9 mouse cellular contexts compared by ENCODE assay signal in the genomic region with DNA sequence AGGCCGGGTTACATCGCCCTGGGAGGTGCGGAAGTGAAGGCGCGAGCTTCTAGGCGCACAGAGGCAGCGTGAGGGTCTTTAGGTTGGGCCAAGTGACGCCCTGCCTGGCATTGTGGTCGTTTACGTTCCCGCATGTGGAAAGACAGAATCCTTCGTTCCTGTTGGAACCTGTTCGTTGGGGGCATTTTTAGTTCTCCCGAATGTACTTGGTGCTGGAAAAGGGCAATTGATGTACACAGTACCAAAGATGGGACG. TPM values are rescaled to one million over a fixed set of nuclear protein-coding genes. Genes with fewer than 3 reads are reported as not detected.
A peak's percentile ranks its signal among the peaks of the same experiment; 100 is the strongest.
DNase-seq lines count a peak whose midpoint lies in the region; ATAC-seq lines count a peak whose summit lies in the region.
"Had no signal": no experiment of that assay in that cellular context is flagged by ENCODE, and none has a peak within 500 bp of the region (broad histone marks: within the 10 kb centered on the region; RNA-seq: fewer than 3 reads in every experiment).

No protein-coding gene starts in this region.

- WGBS in kidney, embryonic 14.5 days = 0% methylated on average over 15 of the region's 15 CpGs
- WGBS in hindbrain, embryonic 15.5 days = under 1% methylated on average over 15 of the region's 15 CpGs
- WGBS in midbrain, embryonic 15.5 days = under 1% methylated on average over 15 of the region's 15 CpGs

- no peak for ATAC-seq in kidney, embryonic 14.5 days (ENCODE audit: low FRiP score, low TSS enrichment)
- ATAC-seq in hindbrain, embryonic 15.5 days (ENCODE audit: low FRiP score, low read depth) = no peak
- ATAC-seq in midbrain, embryonic 15.5 days (replicated peaks) = no peak; the same call in 1 of the 2 replicates

- H3K27ac ChIP-seq in kidney, embryonic 14.5 days (ENCODE audit: low read depth, low read length) = peak overlapping the region; percentile 93; the same call in 1 of the 2 replicates
- H3K27ac ChIP-seq in hindbrain, embryonic 15.5 days (replicated peaks) = peak overlapping the region; percentile 89
- H3K27ac ChIP-seq in midbrain, embryonic 15.5 days = peak overlapping the region; percentile 88

- H3K27me3 ChIP-seq in kidney, embryonic 14.5 days (ENCODE audit: control insufficient read depth, insufficient read depth, low read length) = no peaks in the 10 kb centered on the region
- no peaks in the 10 kb centered on the region for H3K27me3 ChIP-seq in hindbrain, embryonic 15.5 days
- no peaks in the 10 kb centered on the region for H3K27me3 ChIP-seq in midbrain, embryonic 15.5 days (replicated peaks)

- peak overlapping the region; percentile 77 for H3K9ac ChIP-seq in kidney, embryonic 14.5 days (ENCODE audit: low read depth, low read length)
- H3K9ac ChIP-seq in hindbrain, embryonic 15.5 days = peak overlapping the region; percentile 67
- peak overlapping the region; percentile 78 for H3K9ac ChIP-seq in midbrain, embryonic 15.5 days

- H3K4me2 ChIP-seq in kidney, embryonic 14.5 days (replicated peaks; ENCODE audit: low read depth, low read length) = peak overlapping the region; percentile 90
- peak overlapping the region; percentile 97 for H3K4me2 ChIP-seq in hindbrain, embryonic 15.5 days
- peak overlapping the region; percentile 89 for H3K4me2 ChIP-seq in midbrain, embryonic 15.5 days

- DNase-seq in kidney, adult 11 months = no peak
- DNase-seq in c-Kit-negative CD71-positive TER-119-positive erythroid progenitor cells, embryonic 14.5 days (ENCODE audit: low read depth, low spot score) = peak; percentile 16
- DNase-seq in layer of hippocampus, adult 9-10 months (ENCODE audit: low spot score) = no peak
- no peak for DNase-seq in adrenal gland, adult 8-10 months
- no peak for DNase-seq in thymus, postnatal 25 days

- peak overlapping the region; percentile 63 for H3K4me3 ChIP-seq in kidney, embryonic 14.5 days (ENCODE audit: low read length)
- peak overlapping the region; percentile 62 for H3K4me3 ChIP-seq in hindbrain, embryonic 15.5 days
- H3K4me3 ChIP-seq in midbrain, embryonic 15.5 days = peak overlapping the region; percentile 78

- H3K36me3 ChIP-seq in kidney, embryonic 14.5 days (ENCODE audit: control insufficient read depth, insufficient read depth, low read length) = peaks cover 4% of the 10 kb centered on the region; the same call in 1 of the 2 replicates
- no peaks in the 10 kb centered on the region for H3K36me3 ChIP-seq in hindbrain, embryonic 15.5 days
- no peaks in the 10 kb centered on the region for H3K36me3 ChIP-seq in midbrain, embryonic 15.5 days (replicated peaks)

- H3K4me1 ChIP-seq in kidney, embryonic 14.5 days (ENCODE audit: control insufficient read depth, insufficient read depth, low read length) = peaks cover 17% of the 10 kb centered on the region
- peaks cover 50% of the 10 kb centered on the region for H3K4me1 ChIP-seq in hindbrain, embryonic 15.5 days (replicated peaks)
- peaks cover 47% of the 10 kb centered on the region for H3K4me1 ChIP-seq in midbrain, embryonic 15.5 days

- no peaks in the 10 kb centered on the region for H3K9me3 ChIP-seq in kidney, embryonic 14.5 days (ENCODE audit: control insufficient read depth, low read length)
- no peaks in the 10 kb centered on the region for H3K9me3 ChIP-seq in hindbrain, embryonic 15.5 days
- no peaks in the 10 kb centered on the region for H3K9me3 ChIP-seq in midbrain, embryonic 15.5 days

RNA-seq across cellular contexts. Expression of a gene that starts 0.6 kb away (rescaled TPM):
- 23.3 and 37.8 TPM in 2 replicates for polyA plus RNA-seq in kidney, embryonic 14.5 days (2014; fragmentation: Nextera tagmentation; extraction: Ambion mirVana)
- 31.1 and 32.0 TPM in 2 replicates for polyA plus RNA-seq in hindbrain, embryonic 15.5 days (2015; fragmentation: Nextera tagmentation; extraction: Ambion mirVana)
- 18.5 and 22.6 TPM in 2 replicates for polyA plus RNA-seq in midbrain, embryonic 15.5 days (2015; fragmentation: Nextera tagmentation; extraction: Ambion mirVana)
- total RNA-seq in adrenal gland, adult 8-10 months (2022) = 10 to 100 TPM; 11.5 to 16.4 (median 13.9) TPM

RNA-seq across cellular contexts. Expression of a gene that starts 1.0 kb away (rescaled TPM):
- polyA plus RNA-seq in kidney, embryonic 14.5 days (2014; fragmentation: Nextera tagmentation; extraction: Ambion mirVana) = 545 and 576 TPM in 2 replicates
- polyA plus RNA-seq in hindbrain, embryonic 15.5 days (2015; fragmentation: Nextera tagmentation; extraction: Ambion mirVana) = 551 and 557 TPM in 2 replicates
- 586 and 601 TPM in 2 replicates for polyA plus RNA-seq in midbrain, embryonic 15.5 days (2015; fragmentation: Nextera tagmentation; extraction: Ambion mirVana)
- 100 to 1,000 TPM; 236 to 295 (median 271) TPM for total RNA-seq in adrenal gland, adult 8-10 months (2022)

RNA-seq across cellular contexts. Expression of a gene that starts 20.5 kb away (rescaled TPM):
- polyA plus RNA-seq in kidney, embryonic 14.5 days (2014; fragmentation: Nextera tagmentation; extraction: Ambion mirVana) = 54.8 and 68.4 TPM in 2 replicates
- polyA plus RNA-seq in hindbrain, embryonic 15.5 days (2015; fragmentation: Nextera tagmentation; extraction: Ambion mirVana) = 69.0 and 79.1 TPM in 2 replicates
- 67.6 and 73.2 TPM in 2 replicates for polyA plus RNA-seq in midbrain, embryonic 15.5 days (2015; fragmentation: Nextera tagmentation; extraction: Ambion mirVana)
- total RNA-seq in adrenal gland, adult 8-10 months (2022) = 10 to 100 TPM; 37.9 to 44.3 (median 43.5) TPM

RNA-seq across cellular contexts. Expression of a gene that starts 28.7 kb away (rescaled TPM):
- polyA plus RNA-seq in kidney, embryonic 14.5 days (2014; fragmentation: Nextera tagmentation; extraction: Ambion mirVana) = not detected in 2 replicates
- polyA plus RNA-seq in hindbrain, embryonic 15.5 days (2015; fragmentation: Nextera tagmentation; extraction: Ambion mirVana) = not detected in 2 replicates
- polyA plus RNA-seq in midbrain, embryonic 15.5 days (2015; fragmentation: Nextera tagmentation; extraction: Ambion mirVana) = not detected in 2 replicates
- not detected for total RNA-seq in adrenal gland, adult 8-10 months (2022)
- total RNA-seq: neutrophil, adult 5-6 weeks had no signal

RNA-seq across cellular contexts. Expression of a gene that starts 50.5 kb away (rescaled TPM):
- 0.05 and 0.13 TPM in 2 replicates for polyA plus RNA-seq in kidney, embryonic 14.5 days (2014; fragmentation: Nextera tagmentation; extraction: Ambion mirVana)
- polyA plus RNA-seq in hindbrain, embryonic 15.5 days (2015; fragmentation: Nextera tagmentation; extraction: Ambion mirVana) = 10.2 and 10.4 TPM in 2 replicates
- 11.4 and 11.5 TPM in 2 replicates for polyA plus RNA-seq in midbrain, embryonic 15.5 days (2015; fragmentation: Nextera tagmentation; extraction: Ambion mirVana)
- 1 to 10 TPM in 3 of 4 experiments, under 1 TPM in 1; 0.70 to 1.8 (median 1.5) TPM for total RNA-seq in adrenal gland, adult 8-10 months (2022)
- total RNA-seq: neutrophil, adult 5-6 weeks had no signal
